Mouse (Mus musculus) kidney, adult 9 months (tissue): ENCODE measurements around the gene Ccdc125.
"Not testable (repeated sequence)": the region's sequence is repeated elsewhere in the genome, so short reads cannot be mapped to it uniquely, and the experiment has no call there.

Source experiments
- DNase-seq: peaks from one replicate; pipeline ENCODE4 v3.0.0; 2022

Ccdc125 gene

GRCm38 (mm10) chr13:100724051-100724754, 54.7 kb downstream of the Ccdc125 start:
- DNase-seq, result no peak

GRCm38 (mm10) chr13:100725194-100725593, 55.7 kb downstream of the Ccdc125 start:
- no peak for DNase-seq

GRCm38 (mm10) chr13:100728086-100728485, 58.6 kb downstream of the Ccdc125 start:
- no peak for DNase-seq

GRCm38 (mm10) chr13:100728530-100728929, 59.0 kb downstream of the Ccdc125 start:
- not testable (repeated sequence) for DNase-seq

- peak; percentile 20 for DNase-seq
Observed at GRCm38 (mm10) chr13:100730153-100730860, 60.8 kb downstream of the Ccdc125 start.

- DNase-seq, result peak; percentile 95
Observed at GRCm38 (mm10) chr13:100730861-100731176, 61.3 kb downstream of the Ccdc125 start, which contains the start of gene Cdk7. Gene Cdk7 (minus strand): TSS chr13:100730939.

GRCm38 (mm10) chr13:100731462-100732046, 62.0 kb downstream of the Ccdc125 start:
- DNase-seq, result not testable (repeated sequence)

GRCm38 (mm10) chr13:100732756-100733155, 63.2 kb downstream of the Ccdc125 start:
- DNase-seq, result no peak

- DNase-seq, result peak; percentile 21
Observed at GRCm38 (mm10) chr13:100742831-100743230, 73.3 kb downstream of the Ccdc125 start.

- peak; percentile 76 for DNase-seq
Observed at GRCm38 (mm10) chr13:100743346-100744035, 74.0 kb downstream of the Ccdc125 start.

- peak; percentile 97 for DNase-seq
Observed at GRCm38 (mm10) chr13:100744036-100744744, 74.7 kb downstream of the Ccdc125 start, which contains the start of gene Mrps36. Gene Mrps36 (minus strand): TSS chr13:100744659.

GRCm38 (mm10) chr13:100746090-100746489, 76.6 kb downstream of the Ccdc125 start:
- no peak for DNase-seq
